Mouse (Mus musculus) lung, postnatal 0 days (tissue): ENCODE data around the gene Fam186b.

ENCODE experiments used
- CTCF ChIP-seq: IDR thresholded peaks from 2 replicates; pipeline ENCODE4 v1.5.1; 2016; ENCODE audit warnings: antibody characterized with exemption, mild to moderate bottlenecking
- EP300 ChIP-seq: IDR thresholded peaks from 2 replicates; pipeline ENCODE4 v1.6.1; 2016; ENCODE audit warnings: antibody characterized with exemption, mild to moderate bottlenecking, control low read depth

- TF ChIP-seq EP300 (no peak), CTCF (peak; percentile 62)
These were observed 794 bp downstream of the Fam186b start, which contains the start of gene Prpf40b for GRCm38 (mm10) chr15:99294813-99295374.
